Mouse (Mus musculus): ENCODE measurements around the gene Fnip1. TPM values are rescaled to one million over a fixed set of nuclear protein-coding genes. Genes with fewer than 3 reads are reported as not detected.
A peak's percentile ranks its signal among the peaks of the same experiment; 100 is the strongest.
"Not testable (repeated sequence)": the region's sequence is repeated elsewhere in the genome, so short reads cannot be mapped to it uniquely, and the experiment has no call there.

Fnip1 gene
- polyA plus RNA-seq (2015; fragmentation: Nextera tagmentation; extraction: Ambion mirVana) = 10.0 and 10.7 TPM in 2 replicates

- H3K36me3 ChIP-seq = no peaks in the 10 kb centered on the region
- ATAC-seq (ENCODE audit: low FRiP score) = peak; percentile 97
- no peaks in the 10 kb centered on the region for H3K9me3 ChIP-seq
- WGBS = 0% methylated on average over 44 of the region's 47 CpGs
- H3K27ac ChIP-seq = peak within 1 kb of the TSS; percentile 88
- H3K9ac ChIP-seq = peak within 1 kb of the TSS; percentile 87
- peak within 1 kb of the TSS; percentile 65 for H3K4me2 ChIP-seq
- peaks cover 18% of the 10 kb centered on the region for H3K4me1 ChIP-seq (replicated peaks)
- H3K27me3 ChIP-seq = no peaks in the 10 kb centered on the region
- H3K4me3 ChIP-seq = peak within 1 kb of the TSS; percentile 63
Measured at GRCm38 (mm10) chr11:54437823-54438337, at the start of gene Fnip1. Gene Fnip1, plus strand, starts transcription at chr11:54438199.

DNA sequence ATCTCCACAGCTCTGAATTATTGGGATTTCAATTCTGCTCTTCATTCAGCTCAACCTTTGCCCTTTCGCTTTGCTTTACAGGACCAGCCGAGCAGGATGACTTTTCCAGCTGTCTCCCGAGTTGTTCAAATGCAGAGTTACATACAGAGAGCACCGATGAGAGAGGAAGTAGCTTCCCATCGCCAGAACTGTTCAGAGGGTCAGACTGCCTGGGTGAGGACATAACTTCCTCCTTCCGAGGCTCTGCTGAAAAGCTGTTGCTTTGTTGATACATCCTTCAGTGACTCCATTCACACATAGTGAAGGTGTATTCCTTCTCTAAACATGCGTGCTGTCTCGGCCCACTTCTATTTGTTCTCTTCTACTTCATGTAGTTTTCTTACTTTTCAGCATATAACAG lies 47.6 kb upstream of the Fnip1 start:
- H3K4me1 ChIP-seq (replicated peaks) = no peaks in the 10 kb centered on the region
- H3K4me2 ChIP-seq = no peak overlapping the region
- no peaks in the 10 kb centered on the region for H3K9me3 ChIP-seq
- H3K27ac ChIP-seq = no peak overlapping the region
- H3K36me3 ChIP-seq = no peaks in the 10 kb centered on the region
- no peak overlapping the region for H3K4me3 ChIP-seq
- H3K27me3 ChIP-seq = no peaks in the 10 kb centered on the region
- no peak for ATAC-seq (ENCODE audit: low FRiP score)
- WGBS = 76% methylated on average over 8 of the region's 8 CpGs
- H3K9ac ChIP-seq = no peak overlapping the region

- Histone ChIP-seq H3K9ac (no peak overlapping the region), H3K4me1 (replicated peaks) (no peaks in the 10 kb centered on the region), H3K4me3 (no peak overlapping the region), H3K27ac (no peak overlapping the region), H3K4me2 (no peak overlapping the region), H3K9me3 (no peaks in the 10 kb centered on the region), H3K36me3 (no peaks in the 10 kb centered on the region), H3K27me3 (no peaks in the 10 kb centered on the region)
- WGBS = 89% methylated on average over 4 of the region's 4 CpGs
- ATAC-seq (ENCODE audit: low FRiP score) = no peak
Measured at GRCm38 (mm10) chr11:54391326-54391725, 46.7 kb upstream of the Fnip1 start.

DNA sequence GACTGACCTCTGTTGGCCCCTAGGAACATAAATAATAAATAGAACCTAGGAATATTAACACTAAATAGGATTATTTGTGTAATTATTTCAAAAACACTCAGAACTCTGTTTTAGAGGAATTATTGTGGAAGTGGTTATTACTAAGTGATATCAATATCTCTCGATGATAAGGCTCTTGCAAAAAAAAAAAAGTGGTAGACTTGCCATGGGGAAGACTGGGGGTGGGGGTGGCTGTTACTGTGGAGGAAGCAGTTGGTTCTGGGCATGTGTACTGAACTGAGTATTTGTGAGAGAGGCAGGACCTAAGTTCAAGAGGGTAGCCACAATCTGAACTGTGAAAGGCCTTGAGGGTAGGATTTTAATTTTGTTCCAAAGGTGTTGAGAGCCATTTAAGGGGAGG lies 41.3 kb upstream of the Fnip1 start:
- Histone ChIP-seq H3K9me3 (no peaks in the 10 kb centered on the region), H3K9ac (no peak overlapping the region), H3K4me3 (no peak overlapping the region), H3K4me1 (replicated peaks) (no peaks in the 10 kb centered on the region), H3K27me3 (no peaks in the 10 kb centered on the region), H3K36me3 (no peaks in the 10 kb centered on the region), H3K27ac (no peak overlapping the region), H3K4me2 (no peak overlapping the region)
- ATAC-seq (ENCODE audit: low FRiP score) = no peak
- 84% methylated on average over 1 of the region's 1 CpGs for WGBS

GRCm38 (mm10) chr11:54398058-54398457 lies 39.9 kb upstream of the Fnip1 start:
- H3K36me3 ChIP-seq = no peaks in the 10 kb centered on the region
- ATAC-seq (ENCODE audit: low FRiP score) = no peak
- WGBS = 88% methylated on average over 4 of the region's 4 CpGs
- H3K27me3 ChIP-seq = no peaks in the 10 kb centered on the region
- H3K9ac ChIP-seq = no peak overlapping the region
- no peaks in the 10 kb centered on the region for H3K4me1 ChIP-seq (replicated peaks)
- H3K9me3 ChIP-seq = no peaks in the 10 kb centered on the region
- H3K27ac ChIP-seq = no peak overlapping the region
- H3K4me3 ChIP-seq = no peak overlapping the region
- H3K4me2 ChIP-seq = no peak overlapping the region

GRCm38 (mm10) chr11:54400803-54401202 lies 37.2 kb upstream of the Fnip1 start:
- not testable (repeated sequence) for H3K27ac ChIP-seq; H3K4me3 ChIP-seq; H3K36me3 ChIP-seq; H3K9me3 ChIP-seq; ATAC-seq (ENCODE audit: low FRiP score); H3K4me1 ChIP-seq (replicated peaks); H3K9ac ChIP-seq; H3K4me2 ChIP-seq; H3K27me3 ChIP-seq
- 93% methylated on average over 20 of the region's 20 CpGs for WGBS

GRCm38 (mm10) chr11:54404885-54405284 lies 33.1 kb upstream of the Fnip1 start:
- Histone ChIP-seq H3K4me3 (no peak overlapping the region), H3K27me3 (no peaks in the 10 kb centered on the region), H3K4me2 (no peak overlapping the region), H3K4me1 (replicated peaks) (no peaks in the 10 kb centered on the region), H3K9me3 (no peaks in the 10 kb centered on the region), H3K36me3 (no peaks in the 10 kb centered on the region), H3K9ac (no peak overlapping the region), H3K27ac (no peak overlapping the region)
- WGBS = 91% methylated on average over 4 of the region's 4 CpGs
- no peak for ATAC-seq (ENCODE audit: low FRiP score)

DNA sequence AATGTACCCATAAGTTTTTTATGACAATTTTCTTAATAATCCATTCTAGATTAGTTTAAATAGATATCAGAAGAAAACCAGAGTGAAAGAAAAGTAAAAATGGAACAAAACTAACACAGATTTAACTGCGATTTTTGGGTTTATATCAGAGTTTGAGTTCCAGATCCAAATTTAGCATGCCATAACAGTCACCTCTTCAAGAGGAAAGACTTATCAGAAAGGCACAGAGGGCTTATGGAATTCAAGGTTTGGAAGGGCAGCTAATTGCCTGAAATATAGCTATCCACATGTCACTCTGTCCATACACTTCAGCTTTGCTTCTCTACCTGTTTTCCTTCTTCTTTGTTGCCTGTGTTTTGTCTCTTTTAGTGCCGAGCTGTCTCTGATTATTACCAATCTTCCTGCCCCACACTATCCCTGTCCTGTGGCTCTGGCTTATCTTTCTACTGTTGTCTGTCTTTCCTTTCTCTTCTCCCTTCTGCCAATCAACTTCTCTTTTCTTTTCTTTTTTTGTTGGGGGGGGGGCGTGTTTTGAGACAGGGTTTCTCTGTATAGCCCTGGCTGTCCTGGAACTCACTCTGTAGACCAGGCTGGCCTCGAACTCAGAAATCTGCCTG lies 31.0 kb upstream of the Fnip1 start:
- Histone ChIP-seq H3K4me3 (no peak overlapping the region), H3K9me3 (no peaks in the 10 kb centered on the region), H3K4me1 (replicated peaks) (no peaks in the 10 kb centered on the region), H3K4me2 (no peak overlapping the region), H3K36me3 (no peaks in the 10 kb centered on the region), H3K27me3 (no peaks in the 10 kb centered on the region), H3K9ac (no peak overlapping the region), H3K27ac (no peak overlapping the region)
- ATAC-seq (ENCODE audit: low FRiP score) = no peak
- 89% methylated on average over 4 of the region's 4 CpGs for WGBS

DNA sequence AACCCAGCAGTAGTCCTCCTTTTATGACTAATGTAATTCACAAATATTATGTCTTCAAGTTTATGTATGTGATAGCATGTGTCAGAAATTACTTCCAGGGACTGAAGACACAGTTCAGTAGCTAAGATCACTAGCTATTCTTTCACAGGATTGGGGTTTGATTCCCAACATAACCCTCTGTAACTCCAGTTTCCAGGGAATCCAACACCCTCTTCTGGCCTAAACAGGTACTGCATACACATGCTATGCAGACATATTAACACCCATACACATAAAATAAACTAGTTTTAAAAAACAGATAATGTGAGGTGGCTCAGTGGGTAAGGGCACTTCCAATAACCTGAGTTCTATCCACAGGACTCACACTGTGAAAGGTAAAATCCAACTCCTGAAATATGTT lies 27.4 kb upstream of the Fnip1 start:
- H3K4me1 ChIP-seq (replicated peaks) = no peaks in the 10 kb centered on the region
- H3K27me3 ChIP-seq = no peaks in the 10 kb centered on the region
- H3K9me3 ChIP-seq = no peaks in the 10 kb centered on the region
- H3K4me2 ChIP-seq = no peak overlapping the region
- no peak overlapping the region for H3K9ac ChIP-seq
- H3K27ac ChIP-seq = no peak overlapping the region
- H3K4me3 ChIP-seq = no peak overlapping the region
- ATAC-seq (ENCODE audit: low FRiP score) = no peak
- no peaks in the 10 kb centered on the region for H3K36me3 ChIP-seq

DNA sequence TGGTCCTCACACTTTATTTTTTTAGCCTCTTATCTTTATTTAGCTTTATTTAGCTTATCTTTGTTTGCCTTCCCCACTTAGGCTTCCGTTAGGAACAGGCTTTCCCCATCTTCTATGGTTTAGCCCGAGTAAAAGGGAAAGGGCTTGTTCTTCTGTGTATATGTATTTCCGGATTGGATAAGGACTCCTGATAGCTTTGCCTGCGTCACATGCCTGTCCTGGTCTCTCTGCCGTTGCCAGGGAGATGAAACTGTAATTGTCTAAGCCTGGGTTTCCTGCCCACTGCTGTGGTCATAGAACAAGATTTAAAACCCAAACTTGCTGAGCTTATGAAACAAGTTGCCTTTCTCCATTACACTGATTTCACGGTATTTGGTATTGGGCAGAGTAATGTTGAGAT lies 25.0 kb upstream of the Fnip1 start:
- Histone ChIP-seq H3K36me3 (no peaks in the 10 kb centered on the region), H3K4me1 (replicated peaks) (no peaks in the 10 kb centered on the region), H3K9me3 (no peaks in the 10 kb centered on the region), H3K4me3 (no peak overlapping the region), H3K4me2 (no peak overlapping the region), H3K27ac (no peak overlapping the region), H3K27me3 (no peaks in the 10 kb centered on the region), H3K9ac (no peak overlapping the region)
- 58% methylated on average over 6 of the region's 6 CpGs for WGBS
- no peak for ATAC-seq (ENCODE audit: low FRiP score)

- Histone ChIP-seq H3K9me3 (no peaks in the 10 kb centered on the region), H3K9ac (no peak overlapping the region), H3K27me3 (no peaks in the 10 kb centered on the region), H3K4me2 (no peak overlapping the region), H3K4me3 (no peak overlapping the region), H3K4me1 (replicated peaks) (no peaks in the 10 kb centered on the region), H3K27ac (no peak overlapping the region), H3K36me3 (no peaks in the 10 kb centered on the region)
- ATAC-seq (ENCODE audit: low FRiP score) = no peak
- 87% methylated on average over 4 of the region's 4 CpGs for WGBS
Measured at GRCm38 (mm10) chr11:54423007-54423406, 15.0 kb upstream of the Fnip1 start.

DNA sequence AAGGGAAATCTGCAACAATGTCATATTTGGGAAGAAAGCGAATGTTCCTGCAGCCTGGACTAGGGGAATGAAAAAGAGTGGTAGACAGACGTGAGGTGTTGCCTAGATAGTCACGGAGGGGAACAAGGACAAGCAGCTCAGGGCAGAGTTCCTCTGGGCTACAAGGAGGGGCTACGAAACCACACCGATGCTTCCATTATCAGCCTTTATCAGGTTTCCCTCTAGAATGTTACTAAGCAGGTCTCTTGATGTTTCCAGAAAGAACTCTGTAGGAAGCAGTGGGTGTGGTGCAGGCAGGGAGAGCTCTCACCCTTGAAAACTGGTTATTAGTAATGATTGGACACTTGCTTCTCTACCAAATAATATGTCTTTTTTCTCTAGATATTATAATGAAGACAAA lies 11.7 kb upstream of the Fnip1 start:
- H3K27me3 ChIP-seq = no peaks in the 10 kb centered on the region
- no peak overlapping the region for H3K9ac ChIP-seq
- H3K36me3 ChIP-seq = no peaks in the 10 kb centered on the region
- ATAC-seq (ENCODE audit: low FRiP score) = no peak
- H3K4me1 ChIP-seq (replicated peaks) = no peaks in the 10 kb centered on the region
- no peak overlapping the region for H3K4me3 ChIP-seq
- H3K9me3 ChIP-seq = no peaks in the 10 kb centered on the region
- H3K27ac ChIP-seq = no peak overlapping the region
- no peak overlapping the region for H3K4me2 ChIP-seq
- 82% methylated on average over 5 of the region's 5 CpGs for WGBS

DNA sequence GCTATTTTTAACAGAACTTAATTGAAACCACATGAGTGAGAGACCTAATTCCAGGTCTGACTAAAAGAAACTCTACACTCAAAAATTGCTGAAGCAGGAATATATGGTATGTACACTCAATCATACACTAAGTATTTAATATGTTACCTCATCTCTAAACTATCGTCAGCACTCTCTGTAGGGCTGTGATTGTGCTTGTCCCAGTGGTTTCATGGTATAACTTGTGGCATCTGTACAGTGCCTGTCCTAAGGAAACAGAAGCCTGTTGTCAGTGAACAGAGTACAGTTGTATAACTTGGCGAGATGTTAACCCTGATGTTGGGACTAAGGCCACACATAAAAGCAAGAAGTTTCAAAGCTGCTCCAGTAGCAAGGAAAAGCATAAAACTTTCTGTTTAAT lies 10.9 kb upstream of the Fnip1 start:
- Histone ChIP-seq H3K4me3 (no peak overlapping the region), H3K9ac (no peak overlapping the region), H3K27me3 (no peaks in the 10 kb centered on the region), H3K4me1 (replicated peaks) (no peaks in the 10 kb centered on the region), H3K36me3 (no peaks in the 10 kb centered on the region), H3K9me3 (no peaks in the 10 kb centered on the region), H3K27ac (no peak overlapping the region), H3K4me2 (no peak overlapping the region)
- no peak for ATAC-seq (ENCODE audit: low FRiP score)
- WGBS = 71% methylated on average over 2 of the region's 2 CpGs
